Mouse (Mus musculus) brain, embryonic 14.5 days (tissue): Measurements from ENCODE around the gene Ppfia2. TPM values are rescaled to one million over a fixed set of nuclear protein-coding genes. Genes with fewer than 3 reads are reported as not detected.

ENCODE experiments used
- DNase-seq: peaks from one replicate; pipeline ENCODE4 v3.0.0-alpha.2; 2011; ENCODE audit warnings: low read depth
- CTCF ChIP-seq: fragments of 200-500 bp; IDR thresholded peaks from 2 replicates; pipeline ENCODE4 v1.5.1; 2012; ENCODE audit warnings: inconsistent platforms, mild to moderate bottlenecking, moderate library complexity, borderline replicate concordance; ENCODE audit not compliant: insufficient read depth, insufficient read length; ENCODE audit errors: extremely low read depth
- POLR2A ChIP-seq: fragments of 200-500 bp; IDR thresholded peaks from 2 replicates; pipeline ENCODE4 v1.6.1; 2012; ENCODE audit warnings: mild to moderate bottlenecking, inconsistent platforms, borderline replicate concordance; ENCODE audit not compliant: poor library complexity, insufficient read depth, insufficient read length, severe bottlenecking; ENCODE audit errors: extremely low read depth
- polyA plus RNA-seq: library from polyadenylated mRNA; depleted of rRNA; stranded (reverse); fragments of >200 nt; gene quantifications from 2 replicates; pipeline ENCODE4 v1.2.3, GENCODE M21; 2012

The Ppfia2 gene
- polyA plus RNA-seq, 1 experiment: 31.8 TPM

GRCm38 (mm10) chr10:106881330-106881729 is 411.2 kb downstream of the Ppfia2 start:
- peak; percentile 26 for DNase-seq
- TF ChIP-seq CTCF: no peak
- TF ChIP-seq POLR2A: no peak

GRCm38 (mm10) chr10:106896351-106896750 is 426.2 kb downstream of the Ppfia2 start:
- TF ChIP-seq CTCF: no peak
- TF ChIP-seq POLR2A: no peak
- no peak for DNase-seq

- peak; percentile 66 for DNase-seq
- TF ChIP-seq CTCF: no peak
- TF ChIP-seq POLR2A: no peak
Observed at GRCm38 (mm10) chr10:106910108-106910507, 440.0 kb downstream of the Ppfia2 start.

GRCm38 (mm10) chr10:106913032-106913431 is 442.9 kb downstream of the Ppfia2 start:
- DNase-seq: peak; percentile 53
- no peak for TF ChIP-seq POLR2A
- peak; percentile 49; the same call in 1 of the 2 replicates for TF ChIP-seq CTCF

- TF ChIP-seq CTCF: no peak
- no peak for TF ChIP-seq POLR2A
- no peak for DNase-seq
Observed at GRCm38 (mm10) chr10:106914275-106914674, 444.1 kb downstream of the Ppfia2 start.

GRCm38 (mm10) chr10:106914822-106915221 is 444.7 kb downstream of the Ppfia2 start:
- no peak for TF ChIP-seq CTCF
- TF ChIP-seq POLR2A: no peak
- no peak for DNase-seq

- TF ChIP-seq CTCF (no peak), POLR2A (no peak)
- DNase-seq: peak; percentile 42
Observed at GRCm38 (mm10) chr10:106924334-106924733, 454.2 kb downstream of the Ppfia2 start.

- no peak for DNase-seq
- no peak for TF ChIP-seq CTCF
- TF ChIP-seq POLR2A: no peak
Observed at GRCm38 (mm10) chr10:106924798-106925197, 454.7 kb downstream of the Ppfia2 start.

- TF ChIP-seq POLR2A: no peak
- DNase-seq: peak; percentile 62
Observed at GRCm38 (mm10) chr10:106928576-106929332, 458.6 kb downstream of the Ppfia2 start.

- TF ChIP-seq CTCF (no peak), POLR2A (no peak)
- peak; percentile 77 for DNase-seq
Observed at GRCm38 (mm10) chr10:106932571-106933073, 462.5 kb downstream of the Ppfia2 start.

GRCm38 (mm10) chr10:106936996-106937395 is 466.9 kb downstream of the Ppfia2 start:
- TF ChIP-seq POLR2A: no peak
- no peak for TF ChIP-seq CTCF
- no peak for DNase-seq

GRCm38 (mm10) chr10:106938851-106939250 is 468.7 kb downstream of the Ppfia2 start:
- DNase-seq: no peak
- TF ChIP-seq POLR2A: no peak
- no peak for TF ChIP-seq CTCF

GRCm38 (mm10) chr10:106939441-106939840 is 469.3 kb downstream of the Ppfia2 start:
- no peak for TF ChIP-seq CTCF
- TF ChIP-seq POLR2A: no peak

GRCm38 (mm10) chr10:106941380-106941779 is 471.2 kb downstream of the Ppfia2 start:
- DNase-seq: no peak
- TF ChIP-seq POLR2A (no peak), CTCF (no peak)

More at GRCm38 (mm10) chr10:106939441-106939840, 469.3 kb downstream of the Ppfia2 start:
- no peak for DNase-seq
